Comparison of ENCODE assay signal across 8 mouse cellular contexts in the genomic region with DNA sequence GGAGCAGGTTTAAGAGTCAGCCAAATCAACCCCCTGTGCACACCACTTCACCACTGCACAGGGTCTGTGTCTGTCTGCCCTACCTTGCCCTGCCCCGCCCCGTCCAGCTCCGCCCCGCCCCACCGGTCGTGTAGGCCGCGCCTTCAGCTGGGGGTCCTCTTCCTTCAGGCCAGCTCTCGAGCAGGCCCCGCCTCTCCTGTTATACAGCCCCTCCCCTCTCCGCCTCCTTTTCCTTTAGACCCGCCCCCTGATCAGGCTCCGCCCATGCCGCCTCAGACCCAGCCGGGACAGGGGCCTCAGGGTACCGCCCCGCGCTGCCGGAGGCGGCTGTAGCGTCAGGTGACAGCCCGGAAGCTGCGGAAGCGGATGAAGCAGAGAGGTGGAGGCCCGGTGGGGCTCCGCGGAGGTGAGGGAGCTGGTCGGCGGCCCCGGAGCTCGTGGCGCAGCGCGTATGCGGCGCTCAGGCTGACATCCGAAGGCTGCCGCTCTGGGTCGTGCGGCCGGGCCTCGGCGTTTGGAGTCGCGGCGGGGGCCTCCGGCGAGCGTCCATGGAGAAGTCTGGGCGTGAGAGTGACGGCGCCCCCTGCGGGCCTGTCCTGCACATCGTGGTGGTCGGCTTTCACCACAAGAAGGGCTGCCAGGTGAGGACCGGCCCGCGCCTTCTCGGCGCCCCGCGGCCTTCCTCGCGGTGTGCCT. TPM values are rescaled to one million over a fixed set of nuclear protein-coding genes. Genes with fewer than 3 reads are reported as not detected.
DNase-seq lines count a peak whose midpoint lies in the region; ATAC-seq and TF ChIP-seq lines count a peak whose summit lies in the region.

A gene (plus strand): TSS at position 326 of the 696 bp plus-strand sequence.

- peak within 1 kb of the TSS; percentile 72 for H3K4me2 ChIP-seq in lung, postnatal 0 days (replicated peaks; ENCODE audit: low read depth, low read length)

- H3K27me3 ChIP-seq in hindbrain, embryonic 10.5 days (ENCODE audit: insufficient read depth, poor library complexity, severe bottlenecking) = no peaks in the 10 kb centered on the region
- H3K27me3 ChIP-seq in lung, postnatal 0 days (replicated peaks; ENCODE audit: insufficient read depth, low read length) = no peaks in the 10 kb centered on the region

- under 1% methylated on average over 64 of the region's 64 CpGs for WGBS in hindbrain, embryonic 10.5 days
- WGBS in lung, postnatal 0 days = under 1% methylated on average over 54 of the region's 64 CpGs

- H3K9me3 ChIP-seq in hindbrain, embryonic 10.5 days = no peaks in the 10 kb centered on the region
- no peaks in the 10 kb centered on the region for H3K9me3 ChIP-seq in lung, postnatal 0 days (ENCODE audit: low read length)

- peak within 1 kb of the TSS; percentile 84 for H3K4me3 ChIP-seq in hindbrain, embryonic 10.5 days
- H3K4me3 ChIP-seq in lung, postnatal 0 days (ENCODE audit: low read depth, low read length) = peak within 1 kb of the TSS; percentile 90

- TF ChIP-seq EP300 in lung, postnatal 0 days (IDR thresholded peaks at IDR 0.05) = no peak

- H3K9ac ChIP-seq in lung, postnatal 0 days (replicated peaks; ENCODE audit: low read depth) = peak within 1 kb of the TSS; percentile 78

- DNase-seq in MN1 (ENCODE audit: low spot score) = peak; percentile 95
- peak; percentile 99 for DNase-seq in cerebellum, adult 9-10 months
- peak; percentile 98 for DNase-seq in hindbrain, embryonic 10.5 days (ENCODE audit: low spot score)
- peak; percentile 98 for DNase-seq in layer of hippocampus, adult 9-11 months
- peak; percentile 98 for DNase-seq in lung, postnatal 0 days (ENCODE audit: low spot score)
- DNase-seq in ovary, postnatal 14 days (ENCODE audit: low spot score) = peak; percentile 99
- DNase-seq in thymus, postnatal 14 days = peak; percentile 100

- H3K27ac ChIP-seq in hindbrain, embryonic 10.5 days = peak within 1 kb of the TSS; percentile 95
- H3K27ac ChIP-seq in lung, postnatal 0 days (ENCODE audit: low read length) = peak within 1 kb of the TSS; percentile 94

- peak; percentile 80 for TF ChIP-seq CTCF in lung, postnatal 0 days (IDR thresholded peaks at IDR 0.05)

- peaks cover 16% of the 10 kb centered on the region for H3K4me1 ChIP-seq in hindbrain, embryonic 10.5 days (replicated peaks)
- no peaks in the 10 kb centered on the region for H3K4me1 ChIP-seq in lung, postnatal 0 days (ENCODE audit: insufficient read depth, low read depth, low read length)

- peak; percentile 99 for ATAC-seq in frontal cortex, adult (ENCODE audit: low TSS enrichment)
- peak; percentile 98 for ATAC-seq in lung, postnatal 0 days

- no peaks in the 10 kb centered on the region for H3K36me3 ChIP-seq in hindbrain, embryonic 10.5 days
- no peaks in the 10 kb centered on the region for H3K36me3 ChIP-seq in lung, postnatal 0 days (ENCODE audit: insufficient read depth, low read length)

RNA-seq across cellular contexts. Expression of the gene that starts here (rescaled TPM):
- 15.4 and 19.0 TPM in 2 replicates for polyA plus RNA-seq in hindbrain, embryonic 10.5 days (2016; fragmentation: Nextera tagmentation; extraction: Ambion mirVana)
- polyA plus RNA-seq in lung, postnatal 0 days (2015; fragmentation: Nextera tagmentation; extraction: Ambion mirVana) = 9.6 and 10.2 TPM in 2 replicates

Comparison
In these comparisons a context has a peak if more than half of its experiments do, and no peak if none do; other contexts are left out.
1. Peak in every context shown above with its lines: DNase-seq, ATAC-seq, H3K4me3 ChIP-seq and H3K27ac ChIP-seq.